Mouse (Mus musculus): ENCODE measurements around the gene Htr2a. TPM values are rescaled to one million over a fixed set of nuclear protein-coding genes. Genes with fewer than 3 reads are reported as not detected.

The Htr2a gene
- polyA plus RNA-seq, 1 experiment = 0.31 TPM

GRCm38 (mm10) chr14:74646107-74646793, 5.6 kb downstream of the Htr2a start:
- WGBS = 23% methylated on average over 11 of the region's 11 CpGs
- H3K4me3 ChIP-seq (replicated peaks; ENCODE audit: extremely low read depth, low read depth, low read length) = no peak overlapping the region
- TF ChIP-seq POLR2A (IDR thresholded peaks at IDR 0.05; ENCODE audit: borderline replicate concordance, extremely low read depth, low read depth, low read length) (no peak), CTCF (IDR thresholded peaks at IDR 0.05; ENCODE audit: insufficient read depth, low read length) (no peak)
- no peak for DNase-seq
- H3K4me1 ChIP-seq (ENCODE audit: control insufficient read depth, insufficient read depth, low read length) = peaks cover 2% of the 10 kb centered on the region; the same call in 1 of the 2 replicates

- 87% methylated on average over 6 of the region's 6 CpGs for WGBS
Observed at GRCm38 (mm10) chr14:74650001-74650400, 9.4 kb downstream of the Htr2a start.

GRCm38 (mm10) chr14:74651678-74652077, 11.0 kb downstream of the Htr2a start:
- Histone ChIP-seq H3K4me1 (ENCODE audit: control insufficient read depth, insufficient read depth, low read length) (no peaks in the 10 kb centered on the region; the same call in 1 of the 2 replicates), H3K4me3 (replicated peaks; ENCODE audit: extremely low read depth, low read depth, low read length) (no peak overlapping the region)
- TF ChIP-seq CTCF (IDR thresholded peaks at IDR 0.05; ENCODE audit: insufficient read depth, low read length) (no peak), POLR2A (IDR thresholded peaks at IDR 0.05; ENCODE audit: borderline replicate concordance, extremely low read depth, low read depth, low read length) (no peak)
- no peak for DNase-seq
- 51% methylated on average over 4 of the region's 4 CpGs for WGBS

More at GRCm38 (mm10) chr14:74650001-74650400, 9.4 kb downstream of the Htr2a start:
- Histone ChIP-seq H3K4me3 (replicated peaks; ENCODE audit: extremely low read depth, low read depth, low read length) (no peak overlapping the region), H3K4me1 (ENCODE audit: control insufficient read depth, insufficient read depth, low read length) (no peaks in the 10 kb centered on the region; the same call in 1 of the 2 replicates)
- no peak for DNase-seq
- no peak for TF ChIP-seq CTCF (IDR thresholded peaks at IDR 0.05; ENCODE audit: insufficient read depth, low read length)
- TF ChIP-seq POLR2A (IDR thresholded peaks at IDR 0.05; ENCODE audit: borderline replicate concordance, extremely low read depth, low read depth, low read length) = no peak

- no peak for DNase-seq
- Histone ChIP-seq H3K4me1 (ENCODE audit: control insufficient read depth, insufficient read depth, low read length) (no peaks in the 10 kb centered on the region), H3K4me3 (replicated peaks; ENCODE audit: extremely low read depth, low read depth, low read length) (no peak overlapping the region)
- TF ChIP-seq CTCF (IDR thresholded peaks at IDR 0.05; ENCODE audit: insufficient read depth, low read length) = no peak
- TF ChIP-seq POLR2A (IDR thresholded peaks at IDR 0.05; ENCODE audit: borderline replicate concordance, extremely low read depth, low read depth, low read length) = no peak
- 58% methylated on average over 7 of the region's 7 CpGs for WGBS
Observed at GRCm38 (mm10) chr14:74657227-74657626, 16.6 kb downstream of the Htr2a start.

GRCm38 (mm10) chr14:74659411-74659841, 18.8 kb downstream of the Htr2a start:
- H3K4me1 ChIP-seq (ENCODE audit: control insufficient read depth, insufficient read depth, low read length) = no peaks in the 10 kb centered on the region
- DNase-seq = no peak
- WGBS = 69% methylated on average over 8 of the region's 8 CpGs
- H3K4me3 ChIP-seq (replicated peaks; ENCODE audit: extremely low read depth, low read depth, low read length) = no peak overlapping the region
- TF ChIP-seq POLR2A (IDR thresholded peaks at IDR 0.05; ENCODE audit: borderline replicate concordance, extremely low read depth, low read depth, low read length) = no peak
- no peak for TF ChIP-seq CTCF (IDR thresholded peaks at IDR 0.05; ENCODE audit: insufficient read depth, low read length)

GRCm38 (mm10) chr14:74672137-74673019, 31.7 kb downstream of the Htr2a start:
- WGBS = 80% methylated on average over 10 of the region's 10 CpGs
- no peak for DNase-seq
- Histone ChIP-seq H3K4me1 (ENCODE audit: control insufficient read depth, insufficient read depth, low read length) (no peaks in the 10 kb centered on the region), H3K4me3 (replicated peaks; ENCODE audit: extremely low read depth, low read depth, low read length) (no peak overlapping the region)
- TF ChIP-seq POLR2A (IDR thresholded peaks at IDR 0.05; ENCODE audit: borderline replicate concordance, extremely low read depth, low read depth, low read length) = no peak
- TF ChIP-seq CTCF (IDR thresholded peaks at IDR 0.05; ENCODE audit: insufficient read depth, low read length) = no peak

GRCm38 (mm10) chr14:74673020-74673350, 32.3 kb downstream of the Htr2a start:
- TF ChIP-seq CTCF (IDR thresholded peaks at IDR 0.05; ENCODE audit: insufficient read depth, low read length) (no peak), POLR2A (IDR thresholded peaks at IDR 0.05; ENCODE audit: borderline replicate concordance, extremely low read depth, low read depth, low read length) (no peak)
- 72% methylated on average over 3 of the region's 3 CpGs for WGBS
- H3K4me1 ChIP-seq (ENCODE audit: control insufficient read depth, insufficient read depth, low read length) = no peaks in the 10 kb centered on the region
- no peak for DNase-seq
- no peak overlapping the region for H3K4me3 ChIP-seq (replicated peaks; ENCODE audit: extremely low read depth, low read depth, low read length)

GRCm38 (mm10) chr14:74673584-74673983, 32.9 kb downstream of the Htr2a start:
- no peak for TF ChIP-seq POLR2A (IDR thresholded peaks at IDR 0.05; ENCODE audit: borderline replicate concordance, extremely low read depth, low read depth, low read length)
- TF ChIP-seq CTCF (IDR thresholded peaks at IDR 0.05; ENCODE audit: insufficient read depth, low read length) = no peak
- H3K4me3 ChIP-seq (replicated peaks; ENCODE audit: extremely low read depth, low read depth, low read length) = no peak overlapping the region
- 70% methylated on average over 3 of the region's 3 CpGs for WGBS
- DNase-seq = no peak
- H3K4me1 ChIP-seq (ENCODE audit: control insufficient read depth, insufficient read depth, low read length) = no peaks in the 10 kb centered on the region

GRCm38 (mm10) chr14:74679841-74680240, 39.2 kb downstream of the Htr2a start:
- DNase-seq = no peak
- 84% methylated on average over 5 of the region's 5 CpGs for WGBS
- TF ChIP-seq POLR2A (IDR thresholded peaks at IDR 0.05; ENCODE audit: borderline replicate concordance, extremely low read depth, low read depth, low read length) (no peak), CTCF (IDR thresholded peaks at IDR 0.05; ENCODE audit: insufficient read depth, low read length) (no peak)
- H3K4me1 ChIP-seq (ENCODE audit: control insufficient read depth, insufficient read depth, low read length) = no peaks in the 10 kb centered on the region
- no peak overlapping the region for H3K4me3 ChIP-seq (replicated peaks; ENCODE audit: extremely low read depth, low read depth, low read length)

All from lung, adult 2 months (tissue).